Mouse (Mus musculus) myocyte (in vitro differentiated cells): ENCODE measurements around the gene Tcf7l1. TPM values are rescaled to one million over a fixed set of nuclear protein-coding genes. Genes with fewer than 3 reads are reported as not detected.

Source experiments
- H3K27me3 ChIP-seq: one replicate; pipeline ENCODE4 v1.6.1; 2011; ENCODE audit not compliant: control insufficient read depth, insufficient read depth, insufficient read length
- H3K36me3 ChIP-seq: one replicate; pipeline ENCODE4 v1.6.1; 2011; ENCODE audit not compliant: control insufficient read depth, insufficient read depth
- H3K4me2 ChIP-seq: one replicate; pipeline ENCODE4 v1.6.1; 2011; ENCODE audit warnings: low read depth, control low read depth
- H3K4me3 ChIP-seq: one replicate; pipeline ENCODE4 v1.5.1; 2011; ENCODE audit warnings: mild to moderate bottlenecking, control low read depth, moderate library complexity
- H3K79me2 ChIP-seq: one replicate; pipeline ENCODE4 v1.6.1; 2011; ENCODE audit not compliant: control insufficient read depth, insufficient read depth
- H3ac ChIP-seq: one replicate; pipeline ENCODE4 v1.6.1; 2011; ENCODE audit not compliant: control insufficient read depth, insufficient read length
- CEBPB ChIP-seq: IDR thresholded peaks from 2 replicates; pipeline ENCODE4 v1.6.1; 2011; ENCODE audit warnings: mild to moderate bottlenecking, moderate library complexity; ENCODE audit not compliant: poor library complexity, insufficient read depth, severe bottlenecking
- E2F4 ChIP-seq: IDR thresholded peaks from one replicate; pipeline ENCODE4 v1.6.1; 2011; ENCODE audit warnings: mild to moderate bottlenecking, control low read depth, moderate library complexity; ENCODE audit not compliant: insufficient read depth
- MAX ChIP-seq: IDR thresholded peaks from one replicate; pipeline ENCODE4 v1.6.1; 2011; ENCODE audit warnings: low read depth, mild to moderate bottlenecking, control low read depth
- MYOD1 ChIP-seq, 3 experiments: IDR thresholded peaks; one replicate each; pipeline ENCODE4 v1.6.1; 2011; ENCODE audit warnings: control low read depth in 2 of 3, low read depth in 2 of 3, mild to moderate bottlenecking in 2 of 3, moderate library complexity in 1 of 3; ENCODE audit not compliant: insufficient read length in 2 of 3, control insufficient read depth in 1 of 3
- MYOG ChIP-seq, 3 experiments: IDR thresholded peaks; one replicate each; pipeline ENCODE4 v1.6.1; 2011; ENCODE audit warnings: control low read depth in 2 of 3, low read depth in 2 of 3, mild to moderate bottlenecking in 2 of 3; ENCODE audit not compliant: insufficient read length in 2 of 3, control insufficient read depth in 1 of 3, insufficient read depth in 1 of 3
- POLR2A ChIP-seq: IDR thresholded peaks from one replicate; pipeline ENCODE4 v1.6.1; 2011; ENCODE audit warnings: low read depth, mild to moderate bottlenecking, control low read depth, moderate library complexity; ENCODE audit not compliant: insufficient read length
- POLR2AphosphoS2 ChIP-seq: IDR thresholded peaks from one replicate; pipeline ENCODE4 v1.6.1; 2011; ENCODE audit warnings: low read depth, control low read depth; ENCODE audit not compliant: insufficient read length
- REST ChIP-seq: IDR thresholded peaks from one replicate; pipeline ENCODE4 v1.6.1; 2011; ENCODE audit warnings: mild to moderate bottlenecking, control low read depth, moderate library complexity; ENCODE audit not compliant: insufficient read depth, insufficient read length
- SRF ChIP-seq: IDR thresholded peaks from one replicate; pipeline ENCODE4 v1.6.1; 2011; ENCODE audit warnings: low read depth; ENCODE audit not compliant: control insufficient read depth, insufficient read length
- TCF12 ChIP-seq: IDR thresholded peaks from one replicate; pipeline ENCODE4 v1.6.1; 2011; ENCODE audit warnings: mild to moderate bottlenecking, control low read depth; ENCODE audit not compliant: poor library complexity, insufficient read depth, severe bottlenecking
- TCF3 ChIP-seq: IDR thresholded peaks from one replicate; pipeline ENCODE4 v1.6.1; 2011; ENCODE audit warnings: low read depth, control low read depth; ENCODE audit not compliant: insufficient read length
- USF1 ChIP-seq: IDR thresholded peaks from one replicate; pipeline ENCODE4 v1.6.1; 2011; ENCODE audit warnings: low read depth, mild to moderate bottlenecking, control low read depth, moderate library complexity
- polyA plus RNA-seq: library from polyadenylated mRNA; unstranded; fragments of >200 nt; fragmentation: generic; extraction: Trizol; gene quantifications from one replicate; pipeline ENCODE4 v1.2.1, GENCODE M21; 2012; ENCODE audit warnings: missing spikeins

Tcf7l1 gene
- polyA plus RNA-seq, 1 experiment: 13.3 TPM

DNA sequence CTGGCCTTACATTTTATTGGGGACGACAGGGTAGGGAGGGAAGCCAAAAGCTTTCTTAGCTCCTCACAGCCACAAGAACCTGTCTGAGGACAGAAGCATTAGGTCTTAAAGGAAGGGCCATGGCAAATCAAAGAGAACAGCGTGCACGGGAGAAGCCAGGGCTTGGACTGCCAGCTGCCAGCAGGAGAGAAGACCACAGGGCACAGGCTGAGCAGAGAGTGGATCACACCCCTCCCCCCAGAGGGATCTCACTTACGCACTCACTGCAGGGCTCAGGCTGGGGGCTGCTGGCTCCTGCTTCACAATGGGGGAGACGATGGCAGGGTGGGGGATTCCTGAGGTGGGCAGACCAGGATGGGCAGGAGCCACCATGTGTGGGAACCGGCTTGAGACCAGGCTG is 157.4 kb downstream of the Tcf7l1 start:
- Histone ChIP-seq H3K4me2 (no peak overlapping the region), H3K79me2 (no peaks in the 10 kb centered on the region), H3K4me3 (no peak overlapping the region), H3ac (no peak overlapping the region), H3K36me3 (peaks cover 22% of the 10 kb centered on the region), H3K27me3 (no peaks in the 10 kb centered on the region)
- no peak for TF ChIP-seq TCF12
- no peak for TF ChIP-seq CEBPB
- no peak for TF ChIP-seq MAX
- TF ChIP-seq TCF3: no peak
- no peak for TF ChIP-seq E2F4
- no peak for TF ChIP-seq REST
- TF ChIP-seq POLR2A: no peak
- TF ChIP-seq MYOD1 (IDR thresholded peaks at IDR 0.05; ENCODE audit: control insufficient read depth in 1 of 3, insufficient read length in 2 of 3, low read depth in 2 of 3): no peak
- no peak for TF ChIP-seq POLR2AphosphoS2
- no peak for TF ChIP-seq MYOG (IDR thresholded peaks at IDR 0.05; ENCODE audit: control insufficient read depth in 1 of 3, insufficient read depth in 1 of 3, insufficient read length in 2 of 3, low read depth in 2 of 3)
- TF ChIP-seq SRF: no peak
- TF ChIP-seq USF1: no peak

DNA sequence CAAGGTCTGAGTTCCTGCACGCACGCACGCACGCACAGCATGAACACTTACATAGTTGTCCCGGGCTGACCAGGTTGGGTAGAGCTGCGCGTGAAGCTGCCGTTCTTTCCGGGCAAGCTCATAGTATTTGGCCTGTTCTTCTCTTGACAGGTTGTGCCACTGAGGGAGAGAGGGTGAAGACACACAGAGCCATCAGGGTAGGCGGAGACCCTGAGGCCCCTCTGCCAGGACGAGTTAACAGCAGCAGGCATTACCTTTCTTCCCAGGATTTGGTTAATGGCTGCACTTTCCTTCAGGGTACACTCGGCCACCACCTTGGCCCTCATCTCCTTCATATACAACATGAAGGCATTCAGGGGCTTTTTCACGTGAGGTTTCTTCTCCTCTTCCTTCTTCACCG is 158.1 kb downstream of the Tcf7l1 start:
- Histone ChIP-seq H3ac (no peak overlapping the region), H3K79me2 (no peaks in the 10 kb centered on the region), H3K4me2 (no peak overlapping the region), H3K36me3 (peaks cover 22% of the 10 kb centered on the region), H3K4me3 (no peak overlapping the region), H3K27me3 (no peaks in the 10 kb centered on the region)
- no peak for TF ChIP-seq MYOD1 (IDR thresholded peaks at IDR 0.05; ENCODE audit: control insufficient read depth in 1 of 3, insufficient read length in 2 of 3, low read depth in 2 of 3)
- TF ChIP-seq REST: no peak
- TF ChIP-seq TCF12: no peak

DNA sequence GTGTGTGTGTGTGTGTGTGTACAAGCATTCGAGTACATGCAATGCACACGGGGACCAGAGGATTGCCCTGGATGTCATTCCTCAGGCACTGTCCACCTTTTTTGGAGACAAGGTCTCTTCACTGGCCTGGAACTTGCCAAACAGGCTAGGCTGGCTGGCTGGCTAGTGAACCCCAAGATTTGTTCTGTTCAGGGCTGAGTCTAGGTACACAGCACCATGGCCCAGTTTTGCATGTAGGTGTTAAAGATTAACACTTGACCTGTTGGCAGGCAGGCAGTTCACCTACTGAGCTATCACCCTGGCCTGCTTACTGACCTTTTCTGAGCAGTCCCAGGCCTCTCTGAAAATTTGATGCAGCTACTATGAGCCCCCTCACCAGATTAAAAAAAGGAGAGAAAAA is 158.7 kb downstream of the Tcf7l1 start:
- no peak for TF ChIP-seq E2F4
- no peak for TF ChIP-seq SRF
- no peak for TF ChIP-seq POLR2A
- TF ChIP-seq USF1: no peak
- TF ChIP-seq MYOG (IDR thresholded peaks at IDR 0.05; ENCODE audit: control insufficient read depth in 1 of 3, insufficient read depth in 1 of 3, insufficient read length in 2 of 3, low read depth in 2 of 3): no peak
- no peak for TF ChIP-seq POLR2AphosphoS2
- no peak for TF ChIP-seq CEBPB
- TF ChIP-seq TCF12: no peak
- H3K4me3 ChIP-seq: no peak overlapping the region
- H3K4me2 ChIP-seq: no peak overlapping the region
- H3K36me3 ChIP-seq: peaks cover 22% of the 10 kb centered on the region
- H3K27me3 ChIP-seq: no peaks in the 10 kb centered on the region
- no peak overlapping the region for H3ac ChIP-seq
- H3K79me2 ChIP-seq: no peaks in the 10 kb centered on the region

DNA sequence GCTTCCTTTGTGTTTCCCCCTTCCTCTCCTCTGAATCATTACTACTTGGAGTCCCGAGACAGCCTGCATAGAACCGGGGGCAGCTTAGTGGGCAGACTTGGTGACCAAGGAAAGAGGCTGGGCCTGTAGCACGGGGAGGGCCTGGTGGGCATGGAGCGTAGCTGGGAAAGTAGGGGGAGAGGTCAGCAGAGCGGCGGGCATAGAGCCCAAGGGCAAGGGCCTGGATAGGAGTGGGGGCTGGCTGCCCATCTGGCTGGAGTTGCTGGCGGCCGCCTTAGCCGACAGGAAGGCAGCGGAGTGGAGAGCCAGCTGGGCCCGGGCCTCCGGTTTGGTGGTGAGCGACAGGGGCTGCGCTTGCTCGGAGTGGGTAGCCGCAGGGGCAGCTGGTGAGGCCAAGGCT is 161.8 kb downstream of the Tcf7l1 start:
- no peaks in the 10 kb centered on the region for H3K27me3 ChIP-seq
- H3K36me3 ChIP-seq: peaks cover 22% of the 10 kb centered on the region
- H3K4me2 ChIP-seq: no peak overlapping the region
- H3ac ChIP-seq: no peak overlapping the region
- no peak overlapping the region for H3K4me3 ChIP-seq
- TF ChIP-seq POLR2A: no peak
- TF ChIP-seq MYOD1 (IDR thresholded peaks at IDR 0.05; ENCODE audit: control insufficient read depth in 1 of 3, insufficient read length in 2 of 3, low read depth in 2 of 3): no peak
- TF ChIP-seq E2F4: no peak
- TF ChIP-seq SRF: no peak
- TF ChIP-seq MAX: no peak
- no peak for TF ChIP-seq TCF12
- no peak for TF ChIP-seq REST
- no peak for TF ChIP-seq TCF3
- TF ChIP-seq MYOG (IDR thresholded peaks at IDR 0.05; ENCODE audit: control insufficient read depth in 1 of 3, insufficient read depth in 1 of 3, insufficient read length in 2 of 3, low read depth in 2 of 3): no peak
- no peaks in the 10 kb centered on the region for H3K79me2 ChIP-seq

DNA sequence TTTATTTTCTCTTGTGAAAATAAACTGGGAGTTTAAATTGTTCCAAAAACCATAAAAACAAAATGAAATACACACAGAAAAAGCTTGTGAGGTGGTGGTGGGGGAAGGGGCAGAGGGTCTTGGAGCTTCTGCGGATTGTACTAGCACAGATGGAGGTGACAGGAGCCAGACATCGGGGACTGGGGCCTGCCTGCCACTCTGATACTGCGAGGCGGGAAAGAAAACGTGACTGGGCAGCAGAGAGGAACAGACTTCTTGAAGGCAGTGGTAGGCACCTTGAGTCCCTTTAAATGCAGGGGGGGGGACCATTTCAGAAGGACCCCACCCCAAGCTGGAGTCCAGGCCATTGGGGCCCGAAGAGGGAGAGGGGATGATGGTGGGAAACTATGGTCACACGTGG is 162.7 kb downstream of the Tcf7l1 start:
- Histone ChIP-seq H3K27me3 (no peaks in the 10 kb centered on the region), H3K36me3 (peaks cover 22% of the 10 kb centered on the region), H3K4me3 (no peak overlapping the region), H3ac (no peak overlapping the region), H3K4me2 (no peak overlapping the region), H3K79me2 (no peaks in the 10 kb centered on the region)
- TF ChIP-seq MAX (no peak), TCF12 (no peak), MYOD1 (IDR thresholded peaks at IDR 0.05; ENCODE audit: control insufficient read depth in 1 of 3, insufficient read length in 2 of 3, low read depth in 2 of 3) (no peak), CEBPB (no peak), POLR2A (no peak)
